Mouse (Mus musculus) cortical plate, adult 2 months (tissue): ENCODE measurements around the gene Gm5134. TPM values are rescaled to one million over a fixed set of nuclear protein-coding genes. Genes with fewer than 3 reads are reported as not detected.

Experiments used
- H3K27ac ChIP-seq: fragments of 200-500 bp; 2 replicates; pipeline ENCODE4 v1.5.1; 2012; ENCODE audit warnings: low read length, control low read depth, inconsistent platforms; ENCODE audit not compliant: insufficient read depth
- H3K4me1 ChIP-seq: fragments of 200-500 bp; 2 replicates; pipeline ENCODE4 v1.6.1; 2011; ENCODE audit warnings: low read length; ENCODE audit not compliant: control insufficient read depth, insufficient read depth
- H3K4me3 ChIP-seq: fragments of 200-500 bp; 2 replicates; pipeline ENCODE4 v1.5.1; 2011; ENCODE audit warnings: mild to moderate bottlenecking, low read length, control low read depth; ENCODE audit not compliant: insufficient read depth
- CTCF ChIP-seq: fragments of 200-500 bp; IDR thresholded peaks from 2 replicates; pipeline ENCODE4 v1.5.1; 2011; ENCODE audit warnings: mild to moderate bottlenecking, control low read depth, low read length; ENCODE audit not compliant: insufficient read depth; ENCODE audit errors: extremely low read depth
- POLR2A ChIP-seq: fragments of 200-500 bp; IDR thresholded peaks from 2 replicates; pipeline ENCODE4 v1.6.1; 2011; ENCODE audit warnings: mild to moderate bottlenecking, low read length, control low read depth; ENCODE audit not compliant: insufficient read depth; ENCODE audit errors: extremely low read depth
- polyA plus RNA-seq: library from polyadenylated mRNA; depleted of rRNA; stranded (reverse); fragments of >200 nt; gene quantifications from 2 replicates; pipeline ENCODE4 v1.2.3, GENCODE M21; 2012

Gene Gm5134
- polyA plus RNA-seq, 1 experiment: 0.08 TPM

DNA sequence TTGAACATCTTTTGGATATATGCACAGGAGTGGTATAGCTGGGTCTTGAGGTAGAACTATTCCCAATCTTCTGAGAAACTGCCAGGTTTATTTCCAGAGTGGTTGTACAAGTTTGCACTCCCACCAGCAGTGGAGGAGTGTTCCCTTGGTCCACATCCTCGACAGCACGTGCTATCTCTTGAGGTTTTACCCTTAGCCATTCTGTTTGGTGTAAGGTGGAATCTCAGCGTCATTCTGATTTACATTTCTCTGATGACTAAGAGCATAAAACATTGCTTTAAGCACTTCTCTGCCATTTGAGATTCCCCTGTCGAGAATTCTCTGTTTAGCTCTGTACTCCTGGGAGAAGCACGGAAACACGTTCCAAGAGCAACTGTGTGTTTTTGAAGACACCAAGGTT, 58.6 kb downstream of the Gm5134 start:
- H3K4me3 ChIP-seq: no peak overlapping the region
- no peak overlapping the region for H3K27ac ChIP-seq
- no peaks in the 10 kb centered on the region for H3K4me1 ChIP-seq
- TF ChIP-seq POLR2A (no peak), CTCF (no peak)

DNA sequence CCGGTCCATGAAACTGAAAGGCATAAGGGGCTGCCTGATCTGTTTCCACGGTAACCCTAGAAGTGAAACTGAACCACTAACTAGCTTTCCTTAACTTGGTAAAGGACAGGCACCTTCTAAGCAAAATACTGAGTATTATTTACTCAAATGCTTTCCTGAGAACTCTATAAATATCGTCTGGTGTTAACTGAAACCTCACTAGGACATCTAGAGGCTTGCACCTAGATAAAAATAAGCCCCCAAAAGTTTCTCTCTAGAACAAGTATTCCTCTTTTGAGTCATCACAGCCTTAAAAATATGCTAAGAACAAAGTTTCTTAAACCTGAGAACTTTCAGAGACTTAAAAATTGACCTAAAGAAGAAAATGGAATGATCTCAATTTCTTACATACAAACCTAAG, 62.6 kb downstream of the Gm5134 start:
- H3K27ac ChIP-seq: no peak overlapping the region
- H3K4me1 ChIP-seq: no peaks in the 10 kb centered on the region
- no peak for TF ChIP-seq POLR2A
- TF ChIP-seq CTCF: no peak
- H3K4me3 ChIP-seq: no peak overlapping the region

DNA sequence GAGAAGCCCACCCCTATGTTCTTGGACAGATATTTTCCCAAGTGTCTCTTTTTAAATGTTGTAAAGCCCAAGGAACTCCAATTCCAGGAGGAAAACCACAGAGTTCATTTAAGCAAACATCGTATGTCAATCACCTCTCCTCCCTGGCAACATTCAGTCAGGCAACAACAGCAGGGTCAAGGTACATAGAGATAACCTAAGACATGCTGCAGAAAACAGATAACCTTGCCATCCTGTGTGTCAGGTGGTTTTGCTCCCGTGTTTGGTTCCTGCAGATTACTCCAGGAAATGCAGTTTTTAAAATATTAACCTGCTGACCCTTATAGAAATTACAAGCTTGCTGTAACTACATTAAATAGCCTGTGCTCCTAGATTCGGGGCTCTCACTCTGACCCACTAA, 67.4 kb downstream of the Gm5134 start:
- Histone ChIP-seq H3K4me1 (no peaks in the 10 kb centered on the region), H3K27ac (no peak overlapping the region), H3K4me3 (no peak overlapping the region)
- TF ChIP-seq POLR2A: no peak

DNA sequence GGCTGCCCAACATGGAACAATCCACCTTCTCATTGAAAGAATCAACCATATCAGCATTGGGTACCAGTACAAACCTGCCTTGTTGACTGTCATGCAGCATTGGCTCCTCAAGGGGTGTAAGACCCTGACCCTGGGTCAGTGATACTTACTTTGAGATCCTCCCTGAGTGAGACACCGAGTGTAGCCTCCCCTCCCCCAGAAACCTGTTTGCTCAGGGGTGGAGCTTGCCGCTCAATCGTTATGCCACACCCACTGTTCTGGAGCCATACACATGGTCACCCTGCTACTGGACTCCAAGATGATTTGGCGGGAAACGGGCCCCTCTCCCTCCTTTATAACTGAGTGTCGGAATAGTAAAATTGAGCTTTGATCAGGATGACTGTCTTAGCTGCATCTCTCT, 69.6 kb downstream of the Gm5134 start:
- Histone ChIP-seq H3K4me1 (no peaks in the 10 kb centered on the region), H3K27ac (no peak overlapping the region), H3K4me3 (no peak overlapping the region)
- TF ChIP-seq POLR2A (no peak), CTCF (no peak)

DNA sequence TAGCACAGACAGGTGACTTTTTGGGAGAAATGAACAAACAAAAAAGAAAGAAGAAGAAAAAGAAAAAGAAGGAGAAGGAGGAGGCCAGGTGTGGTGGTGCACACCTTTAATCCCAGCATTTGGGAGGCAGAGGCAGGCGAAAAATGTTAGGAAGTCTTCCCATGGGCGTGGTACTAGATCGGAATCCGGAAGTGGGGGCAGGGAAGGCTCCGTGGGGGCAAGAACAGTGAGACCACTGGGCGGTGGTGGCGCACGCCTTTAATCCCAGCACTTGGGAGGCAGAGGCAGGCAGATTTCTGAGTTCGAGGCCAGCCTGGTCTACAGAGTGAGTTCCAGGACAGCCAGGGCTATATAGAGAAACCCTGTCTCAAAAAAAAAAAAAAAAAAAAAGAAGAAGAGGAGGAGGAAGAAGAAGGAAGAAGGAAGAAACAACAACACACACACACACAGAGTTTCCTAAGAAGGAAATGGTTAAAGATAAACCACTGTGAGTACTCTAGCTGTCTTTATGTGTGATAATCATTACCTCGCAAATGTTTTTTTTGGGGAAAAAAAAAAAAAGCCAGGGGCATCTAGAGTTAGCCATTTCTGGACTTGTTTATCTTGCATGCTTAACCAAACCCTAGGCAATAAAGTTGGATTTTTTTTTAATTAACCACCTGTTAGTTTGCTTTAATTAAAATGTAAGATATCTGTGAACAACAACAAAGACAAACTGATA, 71.3 kb downstream of the Gm5134 start:
- H3K4me3 ChIP-seq: no peak overlapping the region
- no peaks in the 10 kb centered on the region for H3K4me1 ChIP-seq
- no peak overlapping the region for H3K27ac ChIP-seq
- no peak for TF ChIP-seq POLR2A
- TF ChIP-seq CTCF: no peak

DNA sequence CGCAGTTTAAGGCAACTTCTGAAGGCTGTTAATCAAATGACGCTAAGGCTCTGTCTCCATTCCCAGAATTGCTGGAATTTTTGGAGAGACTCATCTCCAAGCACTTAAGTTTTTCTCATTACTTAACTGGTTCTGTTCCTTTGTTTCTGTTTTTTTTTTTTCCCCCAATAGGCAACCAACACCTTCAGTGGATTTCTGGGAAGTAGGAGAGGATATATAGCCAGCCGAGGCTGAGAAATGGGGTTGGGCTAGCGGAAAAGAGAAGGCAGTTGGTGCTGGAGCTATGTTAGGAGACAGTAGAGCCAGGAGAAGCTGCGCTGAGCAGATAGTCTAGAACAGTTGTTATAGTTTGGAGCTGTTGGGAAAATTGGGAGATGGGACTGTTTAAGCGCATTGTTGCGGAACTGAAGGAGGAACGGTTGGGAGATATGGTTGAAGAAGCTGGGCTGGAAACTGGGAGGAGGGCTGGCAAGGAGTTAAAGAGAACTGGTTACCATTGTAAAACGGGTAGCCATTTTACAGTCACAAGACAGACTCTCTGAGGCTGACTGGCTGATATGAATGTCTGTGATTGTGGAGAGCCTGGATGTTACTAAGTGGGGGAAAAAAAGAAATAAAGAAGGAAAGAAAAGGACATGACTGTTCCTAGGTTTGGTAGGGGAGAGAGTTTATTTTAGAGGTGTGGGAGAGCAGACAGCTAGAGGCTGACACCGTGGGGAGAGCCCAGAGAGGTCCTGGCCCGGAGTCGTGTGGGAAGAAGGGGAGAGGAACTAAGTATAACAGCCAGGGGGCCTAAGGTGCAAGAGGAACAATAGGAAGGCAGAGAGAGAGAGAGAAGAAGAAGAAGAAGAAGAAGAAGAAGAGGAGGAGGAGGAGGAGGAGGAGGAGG, 73.1 kb downstream of the Gm5134 start:
- H3K27ac ChIP-seq: no peak overlapping the region
- H3K4me1 ChIP-seq: no peaks in the 10 kb centered on the region; the same call in 1 of the 2 replicates
- TF ChIP-seq CTCF (no peak), POLR2A (no peak)
- no peak overlapping the region for H3K4me3 ChIP-seq

DNA sequence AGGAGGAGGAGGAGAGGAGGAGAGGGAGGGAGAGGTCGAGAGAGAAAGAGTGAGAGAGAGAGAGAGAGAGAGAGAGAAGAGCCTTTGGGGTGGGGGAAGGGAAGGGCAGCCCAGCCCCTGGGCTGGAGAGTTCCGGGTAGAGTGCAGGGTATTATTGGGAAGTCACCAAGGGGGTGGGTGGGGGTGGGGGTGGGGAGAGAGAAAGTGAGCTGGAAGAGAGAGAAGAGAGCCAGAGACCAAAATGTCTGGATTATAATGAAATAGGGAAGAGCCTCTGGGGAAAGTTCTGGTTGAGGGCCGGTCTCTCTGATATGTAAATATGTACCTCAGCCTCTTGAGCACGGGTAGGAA, 73.7 kb downstream of the Gm5134 start:
- TF ChIP-seq POLR2A: no peak
- TF ChIP-seq CTCF: no peak
- Histone ChIP-seq H3K4me3 (no peak overlapping the region), H3K27ac (no peak overlapping the region), H3K4me1 (no peaks in the 10 kb centered on the region; the same call in 1 of the 2 replicates)

DNA sequence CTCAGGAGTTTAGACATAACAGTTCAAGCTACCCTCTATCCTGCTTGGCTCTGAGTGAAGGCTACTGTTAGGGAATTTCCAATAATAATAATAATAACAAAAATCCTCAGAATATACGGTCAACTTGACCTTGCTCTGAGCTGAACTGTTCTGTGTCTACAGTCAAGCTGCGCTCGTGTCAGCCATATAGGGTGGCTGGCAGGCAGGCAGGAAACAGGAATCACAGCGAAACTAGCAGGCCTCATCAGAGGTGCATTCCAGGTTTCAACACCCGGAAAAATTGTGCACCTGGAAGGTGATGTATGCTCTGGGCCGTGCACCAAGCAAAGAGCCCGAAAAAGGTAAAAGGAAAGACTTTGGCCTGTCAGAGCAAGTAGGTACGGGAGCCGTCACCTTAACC, 74.1 kb downstream of the Gm5134 start:
- Histone ChIP-seq H3K4me3 (no peak overlapping the region), H3K27ac (no peak overlapping the region), H3K4me1 (peaks cover 2% of the 10 kb centered on the region; the same call in 1 of the 2 replicates)
- TF ChIP-seq POLR2A (no peak), CTCF (no peak)

DNA sequence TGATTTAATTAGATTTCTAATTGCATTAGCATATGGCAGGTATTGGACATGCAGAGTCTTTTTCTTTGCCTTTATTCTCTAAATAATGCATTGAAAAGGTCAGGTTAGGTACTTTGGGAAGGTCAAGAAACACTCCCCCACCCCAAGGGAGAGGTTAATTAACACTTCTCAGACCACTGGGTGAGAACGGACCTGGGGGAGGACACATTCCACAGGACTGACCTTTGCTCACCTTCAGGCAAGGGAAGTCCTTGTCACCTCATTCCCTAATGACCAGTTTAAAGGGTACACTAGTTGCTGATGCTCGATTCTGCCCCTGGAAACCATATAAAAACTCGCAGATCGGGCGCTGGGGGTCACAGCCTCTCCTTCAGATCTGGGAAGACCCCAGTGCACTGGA, 75.0 kb downstream of the Gm5134 start:
- TF ChIP-seq POLR2A (no peak), CTCF (no peak)
- Histone ChIP-seq H3K4me1 (peaks cover 3% of the 10 kb centered on the region; the same call in 1 of the 2 replicates), H3K27ac (no peak overlapping the region), H3K4me3 (no peak overlapping the region)

DNA sequence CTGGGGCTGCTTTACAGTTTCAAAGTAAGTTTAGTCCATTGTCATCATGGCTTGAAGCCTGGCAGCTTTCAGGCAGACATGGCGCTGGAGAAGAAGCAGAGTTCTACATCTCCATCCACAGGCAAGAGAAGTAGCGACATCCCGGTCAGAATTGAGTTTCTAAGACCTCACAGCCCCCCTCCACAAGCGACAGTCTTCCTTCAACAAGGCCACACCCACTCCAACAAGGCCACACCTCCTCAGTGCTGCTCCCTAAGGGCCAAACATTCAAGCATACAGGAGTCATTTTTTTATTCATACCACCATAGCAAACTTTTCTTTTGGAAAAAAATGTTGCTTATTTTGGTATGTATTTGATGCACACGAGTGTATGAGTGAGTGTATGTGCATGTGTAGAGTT, 76.2 kb downstream of the Gm5134 start:
- no peak for TF ChIP-seq CTCF
- TF ChIP-seq POLR2A: no peak
- Histone ChIP-seq H3K4me1 (peaks cover 4% of the 10 kb centered on the region; the same call in 1 of the 2 replicates), H3K27ac (no peak overlapping the region), H3K4me3 (no peak overlapping the region)
